Mouse (Mus musculus) embryo, embryonic 11 days (tissue): ENCODE results near the gene C1qtnf1.

Experiments used
- DNase-seq: peaks from one replicate; pipeline ENCODE4 v3.0.0-alpha.2; 2015

Gene C1qtnf1

DNA sequence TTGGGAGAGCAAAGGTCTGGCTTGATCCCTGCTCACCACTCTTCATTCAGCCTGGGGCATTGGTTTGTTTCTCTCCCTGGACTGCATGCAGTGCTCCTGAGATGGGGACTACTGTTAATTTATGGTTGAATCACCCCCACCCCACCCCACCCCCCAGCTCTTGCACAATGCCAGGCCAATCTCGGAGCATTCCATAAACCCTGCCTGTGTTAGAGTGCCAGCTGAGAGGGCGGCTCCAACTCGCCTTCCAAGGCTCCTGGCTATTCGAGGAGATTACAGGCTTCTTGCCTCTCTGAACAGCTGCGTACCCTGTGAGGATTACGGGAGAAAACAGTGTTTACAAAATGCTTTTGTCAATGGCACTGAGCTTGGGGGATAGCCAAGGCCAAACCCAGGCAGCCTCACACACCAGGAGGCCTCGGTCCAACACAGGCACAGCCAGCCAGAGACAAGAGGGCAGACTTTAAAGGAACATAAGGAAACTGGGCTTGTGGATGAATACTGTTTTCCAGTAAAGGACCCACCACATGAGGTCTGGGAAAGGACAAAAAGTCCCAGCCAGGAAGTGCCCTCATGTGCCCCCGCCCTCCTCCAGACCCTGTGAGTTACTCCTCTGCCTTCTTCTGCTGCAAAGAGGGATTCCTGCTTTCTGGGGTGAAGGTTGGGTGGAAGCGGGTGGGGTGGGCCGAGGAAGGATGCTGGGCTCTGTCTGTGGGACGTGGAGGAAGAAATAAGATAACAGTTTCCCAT lies 10.8 kb downstream of the C1qtnf1 start:
- peak; percentile 31 for DNase-seq

DNA sequence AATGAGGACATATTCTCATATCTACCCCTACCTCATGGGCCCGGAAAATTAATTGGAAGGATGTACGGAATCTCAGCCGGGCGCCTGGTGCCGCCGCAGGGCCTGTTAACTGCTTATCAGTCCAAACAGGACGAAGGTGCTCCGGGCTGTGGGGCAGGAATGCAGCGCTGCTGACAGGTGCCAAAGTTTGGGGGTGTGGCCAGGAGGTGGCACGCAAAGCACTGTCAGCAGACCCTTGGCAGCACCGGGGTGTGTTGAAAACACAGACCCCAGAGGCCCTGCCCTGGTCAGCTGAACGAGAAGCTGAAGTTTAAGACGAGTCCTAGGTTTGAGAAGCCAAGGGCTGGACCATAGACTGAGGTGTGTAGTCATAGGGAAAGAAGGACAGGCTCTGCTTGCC lies 14.7 kb downstream of the C1qtnf1 start:
- no peak for DNase-seq

- peak; percentile 87 for DNase-seq
Measured at GRCm38 (mm10) chr11:118443201-118443970, 15.4 kb downstream of the C1qtnf1 start.

GRCm38 (mm10) chr11:118445843-118446242 lies 17.8 kb downstream of the C1qtnf1 start:
- peak; percentile 79 for DNase-seq

DNA sequence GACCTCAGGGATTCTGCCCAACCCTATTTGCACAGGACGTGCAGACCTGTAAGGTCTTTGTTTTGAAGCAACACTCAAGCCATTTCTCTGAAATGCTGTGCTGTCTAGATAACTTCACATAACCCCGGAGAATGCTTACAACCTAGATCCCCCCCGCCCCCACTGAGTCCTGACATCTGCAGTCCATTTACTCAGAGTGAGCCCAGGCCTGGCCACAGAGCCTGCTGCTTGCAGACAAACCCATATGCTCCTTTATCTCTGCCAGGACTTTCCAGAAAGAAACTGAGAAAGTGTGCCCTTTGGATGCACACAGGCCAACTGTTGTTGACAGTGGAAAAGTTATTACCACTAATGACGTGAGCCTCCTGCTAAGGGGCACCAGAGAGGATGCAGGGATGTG lies 19.3 kb downstream of the C1qtnf1 start:
- DNase-seq, result no peak

- no peak for DNase-seq
Measured at GRCm38 (mm10) chr11:118448385-118448784, 20.4 kb downstream of the C1qtnf1 start.

DNA sequence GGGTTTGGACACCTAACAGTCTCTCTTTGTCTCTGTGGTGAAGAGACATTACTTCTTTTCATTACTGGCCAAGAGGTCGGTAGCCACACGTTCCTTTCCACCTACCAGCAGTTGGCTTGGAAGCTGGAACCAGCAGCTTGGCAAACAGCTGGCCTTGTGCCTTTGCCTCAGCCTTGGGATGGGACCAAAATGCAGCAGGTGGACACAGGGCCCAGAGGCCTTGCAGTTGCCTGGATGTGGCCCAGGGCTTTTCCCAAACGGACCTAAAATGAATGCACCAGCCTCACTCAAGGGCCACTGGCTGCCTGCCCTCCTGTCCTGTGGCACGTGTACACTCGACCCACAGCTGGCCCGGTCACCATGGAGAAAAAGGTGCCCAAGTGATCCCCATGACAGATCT lies 23.2 kb downstream of the C1qtnf1 start:
- DNase-seq, result no peak

GRCm38 (mm10) chr11:118452955-118453354 lies 25.0 kb downstream of the C1qtnf1 start:
- no peak for DNase-seq

DNA sequence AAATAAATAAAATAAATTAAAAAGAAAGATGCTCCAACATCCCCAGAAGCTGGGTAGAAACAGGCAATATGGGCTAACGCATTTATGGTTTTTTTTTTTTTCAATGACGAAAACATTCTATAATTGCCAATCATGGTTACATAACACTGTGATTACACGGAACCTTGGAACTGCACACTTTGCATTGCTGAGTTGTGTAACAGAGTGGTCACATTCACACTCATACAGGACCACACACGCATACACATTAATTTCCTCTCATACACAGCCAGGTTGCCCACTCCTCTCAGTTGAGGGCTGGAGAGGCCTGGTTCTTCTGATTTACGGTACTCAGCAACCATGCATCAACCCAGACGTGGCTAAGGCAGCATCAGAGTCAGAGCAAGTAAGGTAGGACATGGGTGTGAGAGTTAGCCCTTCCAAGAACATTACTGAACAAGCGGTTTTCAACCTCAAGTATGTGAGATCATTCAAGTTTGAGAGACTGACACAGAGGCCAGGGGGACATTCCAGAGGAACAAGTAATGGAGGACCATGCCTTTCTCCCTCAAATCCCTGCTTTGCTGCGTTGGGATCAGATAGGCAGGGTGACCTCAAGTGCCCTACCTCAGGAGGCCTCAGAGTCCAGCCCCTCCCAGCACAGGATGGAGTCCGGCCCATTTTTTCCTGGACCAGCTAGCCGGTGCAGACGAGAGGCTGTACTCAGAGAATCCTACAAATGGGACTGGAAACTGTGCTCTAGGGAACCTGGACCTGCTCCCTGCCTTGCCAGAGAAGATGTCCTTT lies 26.1 kb downstream of the C1qtnf1 start:
- no peak for DNase-seq

DNA sequence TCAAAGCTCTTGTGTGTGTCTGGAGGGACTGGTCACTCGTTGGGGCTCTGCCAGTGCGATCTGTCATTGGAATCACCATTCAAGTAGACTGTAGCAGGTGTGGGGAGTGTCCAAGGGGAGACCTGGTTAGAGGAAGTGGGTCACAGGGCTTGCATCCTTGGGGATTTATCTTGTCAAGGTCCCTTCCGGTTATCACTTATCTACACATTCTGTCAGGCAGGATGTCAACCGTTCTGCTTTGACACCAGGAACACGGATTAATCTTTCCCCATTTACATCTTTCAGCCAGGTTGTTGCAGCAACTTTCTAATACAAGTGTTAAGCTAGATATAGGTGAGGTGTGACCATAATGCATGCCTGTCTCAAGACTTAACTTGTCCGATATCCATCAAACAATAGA lies 27.8 kb downstream of the C1qtnf1 start:
- no peak for DNase-seq

DNA sequence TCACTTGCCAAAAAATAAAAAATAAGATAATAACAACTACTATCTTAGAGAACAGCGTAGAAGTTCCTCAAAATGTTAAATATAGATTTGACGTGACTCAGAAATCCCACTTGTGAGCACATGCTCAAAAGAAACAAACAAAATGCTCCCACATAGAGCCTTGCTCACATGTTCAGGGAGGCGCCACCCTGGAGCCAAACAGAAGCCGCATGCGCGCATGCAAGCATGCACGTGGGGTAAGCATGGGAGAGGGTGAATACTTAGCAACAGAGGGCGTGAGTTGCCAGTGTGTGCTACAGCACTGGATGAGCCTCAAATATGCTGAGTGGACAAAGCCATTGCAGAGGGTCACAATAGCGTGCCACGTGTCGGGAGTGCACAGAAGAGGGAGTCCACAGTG lies 28.9 kb downstream of the C1qtnf1 start:
- no peak for DNase-seq

DNA sequence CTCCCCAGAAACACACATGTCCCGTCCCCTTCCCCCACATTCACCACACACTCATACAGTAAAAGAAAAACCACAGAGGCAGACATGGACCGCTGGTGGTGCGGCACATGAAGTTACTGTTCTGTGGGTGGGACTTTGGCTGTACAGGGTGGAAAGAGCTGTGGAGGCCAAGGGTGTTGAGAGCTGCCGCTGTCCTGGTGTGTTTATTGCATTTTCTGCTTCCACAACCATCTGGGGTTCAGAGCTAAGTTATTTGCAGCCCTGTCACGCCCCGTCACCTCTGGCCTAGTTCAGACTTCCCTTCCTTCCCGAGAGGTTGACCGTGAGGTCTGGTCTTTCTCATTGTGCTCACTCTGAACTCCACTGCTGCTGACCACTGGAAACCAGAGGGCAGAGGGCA lies 31.0 kb downstream of the C1qtnf1 start:
- peak; percentile 42 for DNase-seq

DNA sequence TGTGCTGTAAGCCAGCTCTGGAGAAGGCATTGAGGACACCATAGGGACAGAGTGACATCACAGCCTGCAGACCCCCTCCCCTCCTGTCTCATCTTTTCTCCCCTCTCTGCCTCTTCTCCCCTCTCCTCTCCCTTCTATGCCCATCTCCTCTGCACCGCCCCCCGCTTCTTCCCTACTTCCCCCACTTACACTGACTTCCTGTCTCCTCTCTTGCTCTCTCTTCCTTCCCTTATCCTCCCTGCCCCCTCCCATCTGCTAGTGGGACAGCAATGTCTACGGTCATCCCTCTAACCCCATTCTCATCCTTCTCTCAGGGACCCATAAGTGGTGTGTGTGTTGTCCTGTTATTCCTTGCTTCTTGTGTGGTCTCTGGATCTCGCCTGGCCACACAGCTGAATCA lies 31.5 kb downstream of the C1qtnf1 start:
- no peak for DNase-seq

- no peak for DNase-seq
Measured at GRCm38 (mm10) chr11:118460280-118460679, 32.3 kb downstream of the C1qtnf1 start.

GRCm38 (mm10) chr11:118467441-118468035 lies 39.5 kb downstream of the C1qtnf1 start:
- DNase-seq, result no peak

GRCm38 (mm10) chr11:118469509-118470160 lies 41.6 kb downstream of the C1qtnf1 start:
- no peak for DNase-seq

- peak; percentile 58 for DNase-seq
Measured at GRCm38 (mm10) chr11:118470234-118470966, 42.4 kb downstream of the C1qtnf1 start.

- no peak for DNase-seq
Measured at GRCm38 (mm10) chr11:118471676-118472075, 43.7 kb downstream of the C1qtnf1 start.

GRCm38 (mm10) chr11:118473161-118473560 lies 45.2 kb downstream of the C1qtnf1 start:
- DNase-seq, result no peak

- no peak for DNase-seq
Measured at GRCm38 (mm10) chr11:118473842-118474500, 46.0 kb downstream of the C1qtnf1 start.

GRCm38 (mm10) chr11:118475496-118476083 lies 47.6 kb downstream of the C1qtnf1 start:
- no peak for DNase-seq
